Mouse (Mus musculus) embryonic fibroblast, embryonic 13.5 days (primary cell): ENCODE measurements at regions not wholly inside any gene's neighbourhood (a gene's known extent, or its start where the extent isn't known, plus 50 kb on each side); places are given as distances from the start of the nearest gene placed in this dataset.

Experiments
- CTCF ChIP-seq: IDR thresholded peaks from 2 replicates; pipeline ENCODE4 v1.5.1; 2011; ENCODE audit warnings: mild to moderate bottlenecking, control low read depth, low read length, moderate library complexity, borderline replicate concordance; ENCODE audit not compliant: insufficient read depth
- POLR2A ChIP-seq: IDR thresholded peaks from 2 replicates; pipeline ENCODE4 v1.6.1; 2011; ENCODE audit warnings: low read depth, mild to moderate bottlenecking, control low read depth, low read length, moderate library complexity

- TF ChIP-seq CTCF, result no peak
- TF ChIP-seq POLR2A, result no peak
These were observed 735.9 kb downstream of the Gm826 start for GRCm38 (mm10) chr2:159598080-159598479.
